Mouse (Mus musculus): ENCODE data around the gene Kazn. TPM values are rescaled to one million over a fixed set of nuclear protein-coding genes. Genes with fewer than 3 reads are reported as not detected.

The Kazn gene
- polyA plus RNA-seq, 1 experiment from 2014 or later, result 10.7 TPM

DNA sequence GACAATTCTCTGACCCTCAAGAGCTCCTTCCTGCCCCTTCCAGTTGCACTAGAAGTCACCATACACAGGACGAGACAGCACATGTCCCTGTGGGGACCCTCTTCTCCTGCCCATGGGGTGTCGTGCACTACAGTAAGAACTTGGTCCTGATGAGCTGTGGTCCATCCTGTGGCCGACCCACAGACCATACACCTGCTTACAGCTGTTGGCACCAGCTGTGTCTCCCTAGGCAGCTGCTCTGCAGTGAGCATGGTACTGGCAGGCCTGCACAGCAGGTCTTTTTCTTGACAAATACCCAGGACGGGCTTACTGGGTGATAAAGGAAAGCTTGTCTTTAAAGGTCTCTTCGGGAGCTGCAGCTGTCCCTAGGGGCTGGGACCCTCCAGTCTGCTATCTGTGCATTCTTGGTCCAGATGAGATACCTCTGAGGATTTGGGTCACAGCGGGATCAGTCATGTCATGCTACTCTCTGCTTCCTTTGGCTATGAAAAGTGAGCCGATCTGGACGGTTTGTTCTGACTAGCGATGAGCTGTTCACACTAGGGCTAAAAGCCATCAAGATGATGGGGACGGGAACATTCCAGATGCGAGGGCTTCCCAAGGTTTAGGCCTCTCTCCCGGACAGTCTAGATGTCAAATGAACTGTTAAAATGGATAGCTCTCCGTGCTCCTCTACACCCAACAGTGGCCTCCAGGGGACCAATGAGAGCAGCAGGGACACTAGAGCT is 179.9 kb downstream of the Kazn start:
- Histone ChIP-seq H3K9me3 (ENCODE audit: control insufficient read depth, low read length) (peaks cover 3% of the 10 kb centered on the region; the same call in 1 of the 2 replicates), H3K36me3 (ENCODE audit: control insufficient read depth, insufficient read depth, low read length) (no peaks in the 10 kb centered on the region), H3K9ac (ENCODE audit: low read depth, low read length) (no peak overlapping the region), H3K4me2 (ENCODE audit: low read depth, low read length) (no peak overlapping the region), H3K4me3 (ENCODE audit: low read length) (no peak overlapping the region), H3K27me3 (replicated peaks; ENCODE audit: control insufficient read depth, insufficient read depth, low read length) (no peaks in the 10 kb centered on the region), H3K4me1 (ENCODE audit: control insufficient read depth, insufficient read depth, low read length) (peaks cover 48% of the 10 kb centered on the region), H3K27ac (ENCODE audit: low read length) (no peak overlapping the region)
- WGBS, result 79% methylated on average over 13 of the region's 13 CpGs
- ATAC-seq, result no peak

DNA sequence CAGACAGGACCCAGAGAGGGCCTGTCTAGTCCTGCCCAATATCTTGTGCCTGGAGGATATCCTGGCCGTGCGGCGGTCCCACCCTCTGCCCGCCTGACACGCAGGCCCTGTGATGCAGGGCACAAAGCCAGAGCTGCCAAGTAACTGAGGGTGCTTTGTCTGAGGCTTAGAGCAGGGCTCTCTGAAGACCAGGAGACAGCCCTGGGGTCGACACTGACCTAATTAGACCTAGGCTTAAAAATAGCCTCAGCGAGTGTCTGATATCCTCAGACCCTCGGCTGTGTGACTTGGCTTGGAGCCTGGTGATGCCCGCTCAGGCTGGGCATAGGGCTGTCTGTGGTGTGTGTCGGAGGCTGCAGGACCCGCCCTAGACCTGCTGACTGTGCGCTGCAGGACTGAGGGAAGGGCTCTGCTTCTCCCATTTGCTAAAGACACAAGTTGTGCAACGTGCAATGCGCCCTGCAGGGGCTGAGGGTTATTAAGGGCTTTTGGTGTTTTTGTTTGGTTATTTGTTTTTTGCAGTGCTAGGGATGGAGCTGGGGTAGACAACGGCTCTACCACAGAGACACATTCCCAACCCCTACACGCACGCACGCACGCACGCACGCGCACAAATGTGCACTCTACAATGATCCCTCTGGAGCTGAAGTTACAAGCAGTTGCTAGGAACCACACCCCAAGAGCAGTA is 181.5 kb downstream of the Kazn start:
- H3K4me2 ChIP-seq (ENCODE audit: low read depth, low read length), result no peak overlapping the region
- H3K9me3 ChIP-seq (ENCODE audit: control insufficient read depth, low read length), result peaks cover 3% of the 10 kb centered on the region; the same call in 1 of the 2 replicates
- 0 out of 2 replicates have a peak overlapping the region, but pooled peaks have one; percentile 21 for H3K9ac ChIP-seq (ENCODE audit: low read depth, low read length)
- H3K27me3 ChIP-seq (replicated peaks; ENCODE audit: control insufficient read depth, insufficient read depth, low read length), result no peaks in the 10 kb centered on the region
- peaks cover 49% of the 10 kb centered on the region for H3K4me1 ChIP-seq (ENCODE audit: control insufficient read depth, insufficient read depth, low read length)
- no peak overlapping the region for H3K27ac ChIP-seq (ENCODE audit: low read length)
- WGBS, result 87% methylated on average over 22 of the region's 22 CpGs
- no peak overlapping the region for H3K4me3 ChIP-seq (ENCODE audit: low read length)
- no peak for ATAC-seq
- H3K36me3 ChIP-seq (ENCODE audit: control insufficient read depth, insufficient read depth, low read length), result no peaks in the 10 kb centered on the region

DNA sequence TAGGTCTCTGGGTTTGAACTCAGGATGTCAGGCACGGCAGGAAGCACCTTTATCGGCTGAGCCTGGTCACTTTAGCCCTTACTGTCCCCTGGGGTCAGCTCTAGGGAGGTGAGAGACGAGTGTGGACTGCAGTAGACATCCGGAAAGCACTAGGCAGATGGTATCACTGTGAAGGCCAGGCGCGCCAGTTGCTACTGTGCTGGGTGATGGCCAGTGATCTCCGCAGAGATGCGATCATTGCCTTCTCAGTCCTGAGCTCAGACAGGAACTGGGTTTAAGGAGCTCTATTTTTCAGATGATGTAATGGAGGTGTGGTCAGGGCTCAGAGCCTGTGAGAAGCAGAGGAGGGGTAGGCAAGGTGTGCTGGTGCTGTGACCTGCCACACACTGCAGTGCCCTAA is 183.6 kb downstream of the Kazn start:
- H3K4me3 ChIP-seq (ENCODE audit: low read length), result no peak overlapping the region
- no peaks in the 10 kb centered on the region for H3K27me3 ChIP-seq (replicated peaks; ENCODE audit: control insufficient read depth, insufficient read depth, low read length)
- H3K4me2 ChIP-seq (ENCODE audit: low read depth, low read length), result no peak overlapping the region
- no peak overlapping the region for H3K9ac ChIP-seq (ENCODE audit: low read depth, low read length)
- H3K36me3 ChIP-seq (ENCODE audit: control insufficient read depth, insufficient read depth, low read length), result no peaks in the 10 kb centered on the region
- WGBS, result 77% methylated on average over 8 of the region's 8 CpGs
- ATAC-seq, result no peak
- H3K9me3 ChIP-seq (ENCODE audit: control insufficient read depth, low read length), result peaks cover 3% of the 10 kb centered on the region; the same call in 1 of the 2 replicates
- H3K27ac ChIP-seq (ENCODE audit: low read length), result no peak overlapping the region
- peaks cover 37% of the 10 kb centered on the region for H3K4me1 ChIP-seq (ENCODE audit: control insufficient read depth, insufficient read depth, low read length)

DNA sequence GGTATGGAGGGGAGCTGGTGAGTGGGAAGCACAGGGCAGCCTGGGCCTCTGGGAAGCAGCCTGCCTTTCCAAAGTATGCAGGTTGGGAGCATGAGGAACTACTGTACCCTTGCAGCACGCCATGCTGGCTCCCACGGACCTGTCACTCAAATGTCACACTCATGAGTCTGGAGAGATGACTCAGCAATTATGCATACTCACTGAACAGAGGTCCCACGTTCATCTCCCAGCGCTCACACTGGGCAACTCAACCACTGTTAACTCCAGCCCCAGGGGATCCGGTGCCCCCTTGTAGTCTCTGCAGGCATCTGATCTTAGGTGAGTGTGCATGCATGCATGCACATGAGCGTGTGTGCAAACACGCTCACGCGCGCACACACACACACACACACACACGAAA is 184.6 kb downstream of the Kazn start:
- Histone ChIP-seq H3K9ac (ENCODE audit: low read depth, low read length) (no peak overlapping the region), H3K4me3 (ENCODE audit: low read length) (no peak overlapping the region), H3K4me2 (ENCODE audit: low read depth, low read length) (no peak overlapping the region), H3K36me3 (ENCODE audit: control insufficient read depth, insufficient read depth, low read length) (no peaks in the 10 kb centered on the region), H3K27ac (ENCODE audit: low read length) (peak overlapping the region; percentile 96), H3K27me3 (replicated peaks; ENCODE audit: control insufficient read depth, insufficient read depth, low read length) (no peaks in the 10 kb centered on the region), H3K4me1 (ENCODE audit: control insufficient read depth, insufficient read depth, low read length) (peaks cover 41% of the 10 kb centered on the region), H3K9me3 (ENCODE audit: control insufficient read depth, low read length) (no peaks in the 10 kb centered on the region)
- no peak for ATAC-seq
- WGBS, result 89% methylated on average over 11 of the region's 11 CpGs

DNA sequence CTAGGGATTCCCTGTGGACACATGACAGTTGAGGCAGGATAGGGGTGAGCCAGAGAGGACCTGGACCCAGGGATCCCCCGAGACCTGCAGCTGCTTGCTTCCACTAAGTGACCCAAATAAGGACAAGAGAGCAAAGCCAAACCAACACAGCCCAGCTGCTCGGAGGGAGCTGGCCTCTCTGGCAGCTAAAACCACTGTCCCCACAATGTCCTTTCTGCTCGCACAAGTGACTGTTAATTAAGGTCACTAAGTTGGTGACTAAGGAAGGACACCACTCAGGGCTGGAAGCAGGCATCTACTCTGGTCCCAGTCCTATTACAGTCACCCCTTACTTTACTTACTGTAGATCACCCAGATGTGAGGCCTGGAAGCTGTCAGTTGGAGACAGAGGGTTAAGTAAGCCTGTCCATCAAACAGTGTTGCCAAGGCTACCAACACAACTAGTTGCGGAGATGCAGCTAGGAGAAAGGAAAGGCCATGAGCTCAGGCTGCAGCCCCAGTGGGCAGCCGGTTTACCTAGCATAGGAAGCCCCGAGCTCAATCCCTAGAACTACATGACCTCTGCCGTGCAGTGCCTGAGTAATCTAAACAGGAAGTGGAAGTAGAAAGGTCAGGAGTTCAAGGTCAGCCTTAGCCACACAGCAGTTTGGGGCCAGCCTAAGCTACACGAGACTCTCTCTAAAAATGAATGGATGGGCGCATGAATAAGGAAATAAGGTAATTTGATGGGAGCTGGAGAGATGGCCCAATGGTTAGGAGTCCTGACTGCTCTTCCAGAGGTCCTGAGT is 185.3 kb downstream of the Kazn start:
- no peak overlapping the region for H3K4me3 ChIP-seq (ENCODE audit: low read length)
- H3K4me2 ChIP-seq (ENCODE audit: low read depth, low read length), result no peak overlapping the region; the same call in 1 of the 2 replicates
- H3K9ac ChIP-seq (ENCODE audit: low read depth, low read length), result peak overlapping the region; percentile 21; the same call in 1 of the 2 replicates
- no peaks in the 10 kb centered on the region for H3K27me3 ChIP-seq (replicated peaks; ENCODE audit: control insufficient read depth, insufficient read depth, low read length)
- no peaks in the 10 kb centered on the region for H3K9me3 ChIP-seq (ENCODE audit: control insufficient read depth, low read length)
- H3K36me3 ChIP-seq (ENCODE audit: control insufficient read depth, insufficient read depth, low read length), result no peaks in the 10 kb centered on the region
- H3K27ac ChIP-seq (ENCODE audit: low read length), result peak overlapping the region; percentile 96
- H3K4me1 ChIP-seq (ENCODE audit: control insufficient read depth, insufficient read depth, low read length), result peaks cover 48% of the 10 kb centered on the region
- WGBS, result 39% methylated on average over 9 of the region's 9 CpGs
- no peak for ATAC-seq

DNA sequence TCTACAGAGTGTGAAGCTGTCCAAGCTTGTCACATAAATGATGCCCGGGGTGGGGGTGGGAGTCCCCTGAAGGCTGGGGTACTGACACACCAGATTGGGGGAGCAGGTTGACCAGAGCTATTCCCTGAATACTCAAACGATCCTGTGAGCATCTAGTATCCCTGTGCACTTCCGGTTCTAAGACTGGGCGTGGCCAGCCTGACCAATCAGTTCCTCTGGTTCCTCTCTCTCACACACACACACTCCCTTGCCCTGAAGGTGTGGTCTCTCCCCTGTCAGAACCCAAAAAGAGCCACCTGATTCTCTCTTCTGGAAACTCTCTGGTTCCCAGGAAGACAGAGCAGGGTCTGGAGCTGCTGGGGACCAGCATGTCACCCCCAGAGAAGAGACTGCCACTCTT is 185.9 kb downstream of the Kazn start:
- no peaks in the 10 kb centered on the region for H3K9me3 ChIP-seq (ENCODE audit: control insufficient read depth, low read length)
- H3K9ac ChIP-seq (ENCODE audit: low read depth, low read length), result peak overlapping the region; percentile 21; the same call in 1 of the 2 replicates
- peaks cover 49% of the 10 kb centered on the region for H3K4me1 ChIP-seq (ENCODE audit: control insufficient read depth, insufficient read depth, low read length)
- H3K4me2 ChIP-seq (ENCODE audit: low read depth, low read length), result no peak overlapping the region
- H3K36me3 ChIP-seq (ENCODE audit: control insufficient read depth, insufficient read depth, low read length), result no peaks in the 10 kb centered on the region
- no peaks in the 10 kb centered on the region for H3K27me3 ChIP-seq (replicated peaks; ENCODE audit: control insufficient read depth, insufficient read depth, low read length)
- peak; percentile 28; the same call in 1 of the 2 replicates for ATAC-seq
- no peak overlapping the region for H3K4me3 ChIP-seq (ENCODE audit: low read length)
- WGBS, result 47% methylated on average over 4 of the region's 4 CpGs
- peak overlapping the region; percentile 96 for H3K27ac ChIP-seq (ENCODE audit: low read length)

DNA sequence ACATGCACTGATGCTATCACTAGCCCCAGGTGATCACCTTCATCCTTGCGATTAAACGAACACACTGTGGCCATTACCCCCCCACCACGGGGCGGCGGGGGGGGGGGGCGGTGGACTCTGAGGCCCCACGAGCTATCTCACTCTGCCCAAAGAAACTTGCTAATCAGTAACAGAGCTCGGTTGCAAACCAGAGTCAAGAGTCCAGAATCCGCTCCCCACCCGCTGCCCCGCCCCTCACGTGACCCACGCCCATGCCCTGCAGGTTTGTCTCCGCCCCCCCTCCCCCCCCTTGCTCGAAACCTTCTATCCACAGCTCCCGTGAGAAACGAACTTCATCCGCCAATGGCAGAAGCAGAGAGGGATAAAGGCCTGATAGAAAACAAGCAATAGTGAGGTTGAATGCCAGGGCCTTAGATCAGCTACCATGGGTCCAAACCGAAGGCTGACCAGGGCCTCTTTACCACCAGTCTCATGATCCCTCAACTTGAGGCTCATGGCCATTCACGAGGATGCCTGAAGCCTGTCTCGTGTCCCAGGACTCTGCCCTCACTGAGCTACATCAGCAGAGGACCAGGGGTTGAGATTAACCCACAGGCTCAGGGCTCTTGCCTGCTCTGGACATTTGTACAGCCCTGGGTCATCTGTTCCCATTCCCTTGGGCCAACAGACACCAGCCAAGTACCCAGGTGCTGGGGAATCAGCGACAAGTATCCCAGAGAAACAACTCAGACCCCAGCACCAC is 186.6 kb downstream of the Kazn start:
- Histone ChIP-seq H3K9ac (ENCODE audit: low read depth, low read length) (peak overlapping the region; percentile 33; the same call in 1 of the 2 replicates), H3K27ac (ENCODE audit: low read length) (peak overlapping the region; percentile 96), H3K4me2 (ENCODE audit: low read depth, low read length) (0 out of 2 replicates have a peak overlapping the region, but pooled peaks have one; percentile 21), H3K27me3 (replicated peaks; ENCODE audit: control insufficient read depth, insufficient read depth, low read length) (no peaks in the 10 kb centered on the region), H3K36me3 (ENCODE audit: control insufficient read depth, insufficient read depth, low read length) (no peaks in the 10 kb centered on the region), H3K9me3 (ENCODE audit: control insufficient read depth, low read length) (no peaks in the 10 kb centered on the region), H3K4me1 (ENCODE audit: control insufficient read depth, insufficient read depth, low read length) (peaks cover 46% of the 10 kb centered on the region), H3K4me3 (ENCODE audit: low read length) (no peak overlapping the region)
- peak; percentile 82 for ATAC-seq
- WGBS, result 43% methylated on average over 22 of the region's 22 CpGs
